Mouse (Mus musculus) thymus, adult 2 months (tissue): ENCODE measurements around the gene Ngdn. TPM values are rescaled to one million over a fixed set of nuclear protein-coding genes. Genes with fewer than 3 reads are reported as not detected.
"Not testable (repeated sequence)": the region's sequence is repeated elsewhere in the genome, so short reads cannot be mapped to it uniquely, and the experiment has no call there.

Experiments
- DNase-seq: peaks from one replicate; pipeline ENCODE4 v3.0.0; 2021
- H3K27ac ChIP-seq: fragments of 200-500 bp; 2 replicates; pipeline ENCODE4 v1.5.1; 2012; ENCODE audit warnings: low read length, control low read depth; ENCODE audit not compliant: control insufficient read depth, insufficient read depth
- H3K27me3 ChIP-seq: fragments of 200-500 bp; 2 replicates; pipeline ENCODE4 v1.6.1; 2012; ENCODE audit warnings: mild to moderate bottlenecking, low read length, moderate library complexity, mixed read lengths; ENCODE audit not compliant: control insufficient read depth, insufficient read depth
- H3K36me3 ChIP-seq: fragments of 200-500 bp; 2 replicates; pipeline ENCODE4 v1.6.1; 2012; ENCODE audit warnings: mild to moderate bottlenecking, low read length, moderate library complexity; ENCODE audit not compliant: control insufficient read depth, insufficient read depth
- H3K4me1 ChIP-seq: fragments of 200-500 bp; replicated peaks from 2 replicates; pipeline ENCODE4 v1.6.1; 2012; ENCODE audit warnings: low read length; ENCODE audit not compliant: control insufficient read depth, insufficient read depth
- H3K4me3 ChIP-seq: fragments of 200-500 bp; 2 replicates; pipeline ENCODE4 v1.5.1; 2012; ENCODE audit warnings: mild to moderate bottlenecking, low read length, control low read depth, moderate library complexity; ENCODE audit not compliant: control insufficient read depth, insufficient read depth
- CTCF ChIP-seq: fragments of 200-500 bp; IDR thresholded peaks from 2 replicates; pipeline ENCODE4 v1.5.1; 2012; ENCODE audit warnings: mild to moderate bottlenecking, control low read depth, low read length, moderate library complexity, borderline replicate concordance; ENCODE audit not compliant: control insufficient read depth, poor library complexity, insufficient read depth; ENCODE audit errors: extremely low read depth
- POLR2A ChIP-seq: fragments of 200-500 bp; IDR thresholded peaks from 2 replicates; pipeline ENCODE4 v1.6.1; 2012; ENCODE audit warnings: mild to moderate bottlenecking, low read length, control low read depth, moderate library complexity; ENCODE audit not compliant: control insufficient read depth, poor library complexity, insufficient read depth; ENCODE audit errors: extremely low read depth
- WGBS: fragments of 180-500 bp; shearing (Covaris S2); methylation state at CpG from one replicate; pipeline ENCODE4 v1.1.7; 2018; 5-methylcytosine and 5-hydroxymethylcytosine counted together
- polyA plus RNA-seq: library from polyadenylated mRNA; depleted of rRNA; stranded (reverse); fragments of >200 nt; gene quantifications from 2 replicates; pipeline ENCODE4 v1.2.3, GENCODE M21; 2012

Ngdn gene
- polyA plus RNA-seq, 1 experiment: 31.0 TPM

DNA sequence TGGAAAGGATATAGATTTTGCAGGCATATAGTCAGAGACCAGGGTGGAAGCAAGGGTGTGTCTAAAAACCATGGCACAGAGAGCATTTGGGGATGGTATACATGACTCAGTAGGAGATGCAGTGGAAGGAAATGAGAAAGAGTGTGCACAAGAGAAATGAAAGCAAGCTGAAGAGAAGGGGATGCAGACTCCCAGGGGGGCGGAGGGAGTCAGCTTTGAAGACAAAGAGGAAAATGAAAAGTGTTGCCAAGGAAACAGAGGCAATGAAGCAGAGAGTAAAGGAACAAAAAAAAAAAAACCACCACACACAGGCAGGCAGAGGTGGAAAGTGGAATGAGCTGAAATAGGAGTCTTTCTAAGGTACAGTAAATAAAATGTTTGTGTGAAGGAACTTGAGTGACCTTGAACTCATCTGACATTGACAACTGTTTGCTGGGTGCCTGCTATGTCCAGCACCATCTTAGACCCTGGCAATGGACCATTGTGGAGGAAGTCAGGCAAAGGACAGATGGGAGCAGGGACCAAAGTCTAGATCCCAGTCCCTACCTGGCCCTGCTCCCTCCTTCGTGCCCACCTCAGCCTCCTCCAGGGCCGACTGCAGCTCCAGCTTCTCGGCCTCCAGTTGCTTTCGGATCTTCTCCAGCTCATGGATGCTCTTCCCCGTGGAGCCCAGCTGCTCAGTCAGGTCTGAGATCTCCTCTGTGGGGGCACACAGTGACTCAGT is 41.0 kb upstream of the Ngdn start:
- Histone ChIP-seq H3K4me1 (no peaks in the 10 kb centered on the region), H3K27ac (no peak overlapping the region), H3K4me3 (no peak overlapping the region), H3K36me3 (no peaks in the 10 kb centered on the region), H3K27me3 (no peaks in the 10 kb centered on the region)
- TF ChIP-seq CTCF (no peak), POLR2A (no peak)
- no peak for DNase-seq
- whole genome bisulfite sequencing: 76% methylated on average over 6 of the region's 6 CpGs

DNA sequence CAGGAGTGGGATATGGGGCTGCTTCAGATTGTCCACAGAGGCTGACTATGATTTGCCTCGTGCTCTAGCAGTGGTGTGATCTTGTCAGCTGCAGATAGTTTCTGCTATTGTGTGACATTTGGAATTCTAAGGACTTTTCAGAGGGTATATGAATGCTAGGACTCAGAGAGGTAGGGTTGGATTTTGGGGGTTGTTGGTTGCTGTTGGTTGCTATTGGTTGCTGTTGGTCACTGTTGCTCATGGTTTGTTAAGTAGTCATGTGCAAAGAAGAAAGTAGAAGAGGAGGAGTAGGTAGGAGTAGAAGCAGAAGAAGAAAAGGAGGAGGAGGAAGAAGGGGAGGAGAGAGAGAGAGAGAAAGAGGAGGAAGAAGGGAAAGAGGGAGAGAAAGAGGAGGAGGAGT is 38.6 kb upstream of the Ngdn start, which contains the start of gene Gm17428:
TSS of gene Gm17428 (plus strand) at position 301 of the 400 bp plus-strand sequence.
- H3K27ac ChIP-seq: no peak within 1 kb of the TSS
- DNase-seq: no peak
- H3K4me3 ChIP-seq: no peak within 1 kb of the TSS
- H3K36me3 ChIP-seq: no peaks in the 10 kb centered on the region
- H3K4me1 ChIP-seq: no peaks in the 10 kb centered on the region
- H3K27me3 ChIP-seq: no peaks in the 10 kb centered on the region
- TF ChIP-seq POLR2A (no peak), CTCF (no peak)
- WGBS: 70% methylated on average over 1 of the region's 1 CpGs

DNA sequence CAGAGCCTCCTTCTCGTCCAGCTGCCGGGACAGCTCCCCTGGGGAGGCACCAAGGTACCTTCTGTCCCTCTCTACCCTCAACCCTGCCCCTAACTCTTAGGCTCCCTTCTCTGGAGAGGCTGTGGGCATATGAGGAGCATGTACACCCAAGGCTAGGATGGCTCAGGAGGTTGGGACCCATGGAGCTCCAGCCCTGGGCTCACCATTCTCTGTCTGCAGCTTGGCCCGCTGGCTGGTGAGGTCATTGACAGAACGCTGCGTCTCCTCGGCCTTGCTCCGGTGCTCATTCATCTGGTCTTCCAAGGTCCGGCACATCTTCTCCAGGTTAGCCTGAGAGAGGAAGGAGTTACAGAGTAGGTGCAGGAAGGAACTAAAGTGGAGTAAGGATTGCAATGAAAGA is 36.6 kb upstream of the Ngdn start:
- no peak overlapping the region for H3K4me3 ChIP-seq
- H3K36me3 ChIP-seq: no peaks in the 10 kb centered on the region
- H3K4me1 ChIP-seq: no peaks in the 10 kb centered on the region
- 92% methylated on average over 8 of the region's 8 CpGs for WGBS
- no peaks in the 10 kb centered on the region for H3K27me3 ChIP-seq
- H3K27ac ChIP-seq: no peak overlapping the region
- TF ChIP-seq CTCF (no peak), POLR2A (no peak)
- no peak for DNase-seq

DNA sequence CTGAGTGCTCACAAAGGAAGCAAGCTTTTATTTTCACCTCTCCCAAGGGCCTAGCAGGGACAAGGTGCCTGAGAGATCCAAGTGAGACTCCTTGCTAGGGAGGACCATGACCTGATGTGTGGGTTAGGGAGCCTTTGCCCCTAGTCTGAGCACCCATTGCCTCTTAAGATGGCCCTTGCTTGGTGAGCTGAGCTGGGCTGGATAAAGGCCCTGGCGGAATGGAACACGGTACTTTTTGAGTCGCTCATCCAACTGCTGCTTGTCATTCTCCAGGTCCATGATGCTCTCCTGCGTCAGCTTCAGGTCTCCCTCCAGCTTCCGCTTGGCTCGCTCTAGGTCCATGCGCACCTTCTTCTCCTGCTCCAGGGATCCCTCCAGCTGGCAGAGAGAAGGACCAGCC is 33.3 kb upstream of the Ngdn start:
- 96% methylated on average over 7 of the region's 7 CpGs for WGBS
- no peak for TF ChIP-seq POLR2A
- TF ChIP-seq CTCF: no peak
- no peak overlapping the region for H3K27ac ChIP-seq

DNA sequence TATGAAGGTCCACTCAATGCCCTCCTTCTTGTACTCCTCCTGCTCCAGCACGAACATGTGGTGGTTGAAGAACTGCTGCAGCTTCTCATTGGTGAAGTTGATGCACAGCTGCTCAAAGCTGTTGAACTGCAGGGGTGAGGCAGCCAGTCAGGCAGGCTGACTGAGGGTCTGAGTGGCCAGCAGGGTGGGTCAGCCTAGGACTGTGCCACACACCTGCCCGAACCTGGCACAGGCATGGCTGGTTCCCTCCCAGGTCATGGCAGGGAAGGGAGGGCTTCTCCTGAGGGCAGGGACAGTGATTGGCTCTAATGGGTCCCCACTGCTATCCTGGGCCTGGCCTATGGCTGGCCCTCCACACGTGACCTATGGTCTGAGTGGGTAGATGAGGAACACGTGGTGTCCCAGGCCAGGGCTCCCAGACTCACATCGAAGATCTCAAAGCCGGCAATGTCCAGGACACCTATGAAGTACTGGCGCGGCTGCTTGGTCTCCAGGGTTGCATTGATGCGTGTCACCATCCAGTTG is 26.8 kb upstream of the Ngdn start:
- not testable (repeated sequence) for H3K27me3 ChIP-seq, H3K27ac ChIP-seq, DNase-seq, H3K4me3 ChIP-seq, H3K36me3 ChIP-seq, H3K4me1 ChIP-seq
- 95% methylated on average over 9 of the region's 9 CpGs for WGBS

More for the DNA sequence above, 33.3 kb upstream of the Ngdn start:
- Histone ChIP-seq H3K4me1 (no peaks in the 10 kb centered on the region), H3K27me3 (no peaks in the 10 kb centered on the region), H3K4me3 (no peak overlapping the region), H3K36me3 (no peaks in the 10 kb centered on the region)
- DNase-seq: no peak

DNA sequence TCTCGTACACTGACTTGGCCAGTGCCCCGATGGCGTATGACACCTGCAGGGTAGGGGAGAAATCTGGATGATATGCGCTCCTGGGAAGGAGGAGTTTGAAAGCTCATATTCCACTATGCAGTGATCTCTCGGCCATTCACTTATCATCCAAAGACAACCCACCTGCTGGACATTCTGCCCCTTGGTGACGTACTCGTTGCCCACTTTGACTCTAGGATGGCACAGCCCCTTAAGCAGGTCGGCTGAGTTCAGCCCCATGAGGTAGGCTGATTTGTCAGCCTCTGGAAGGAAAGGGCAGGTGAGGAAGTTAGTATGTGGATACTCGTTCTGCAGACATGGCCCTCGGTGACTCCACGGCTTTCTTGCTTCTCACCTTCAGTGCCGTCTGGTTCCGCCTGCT is 26.4 kb upstream of the Ngdn start:
- no peak overlapping the region for H3K27ac ChIP-seq
- TF ChIP-seq POLR2A (no peak), CTCF (no peak)
- no peaks in the 10 kb centered on the region for H3K4me1 ChIP-seq
- no peaks in the 10 kb centered on the region for H3K27me3 ChIP-seq
- WGBS: 90% methylated on average over 13 of the region's 13 CpGs
- H3K4me3 ChIP-seq: no peak overlapping the region
- DNase-seq: no peak
- no peaks in the 10 kb centered on the region for H3K36me3 ChIP-seq
